Mouse (Mus musculus) MEL (cell line): ENCODE measurements around the gene Shroom1. TPM values are rescaled to one million over a fixed set of nuclear protein-coding genes. Genes with fewer than 3 reads are reported as not detected.

ENCODE experiments used
- DNase-seq: peaks from one replicate; pipeline ENCODE4 v3.0.0; 2011; ENCODE audit warnings: low read depth, low spot score
- H3K27ac ChIP-seq: 2 replicates; pipeline ENCODE4 v1.5.1; 2012; ENCODE audit warnings: low read depth, mild to moderate bottlenecking, control low read depth, low read length, moderate library complexity; ENCODE audit not compliant: control insufficient read depth
- H3K27me3 ChIP-seq, 2 experiments: fragments of 150-350 bp in 1 of 2; sonication (generic) in 1 of 2; 2 replicates each; pipeline ENCODE4 v1.6.1; 2012; ENCODE audit warnings: low read length in 2 of 2, mild to moderate bottlenecking in 2 of 2, improper control_type of control experiment in 1 of 2, moderate library complexity in 1 of 2; ENCODE audit not compliant: insufficient read depth in 2 of 2, control insufficient read depth in 1 of 2
- H3K36me3 ChIP-seq, 2 experiments: 2 replicates each; pipeline ENCODE4 v1.6.1; 2012 to 2014; ENCODE audit warnings: low read length in 2 of 2, improper control_type of control experiment in 1 of 2, inconsistent platforms in 1 of 2, mild to moderate bottlenecking in 1 of 2; ENCODE audit not compliant: insufficient read depth in 2 of 2, control insufficient read depth in 1 of 2
- H3K4me1 ChIP-seq, 2 experiments: fragments of 150-350 bp in 1 of 2; sonication (generic) in 1 of 2; 2 replicates each; pipeline ENCODE4 v1.6.1; 2012; ENCODE audit warnings: low read length in 2 of 2, improper control_type of control experiment in 1 of 2, mild to moderate bottlenecking in 1 of 2; ENCODE audit not compliant: insufficient read depth in 2 of 2, control insufficient read depth in 1 of 2
- H3K4me3 ChIP-seq, 2 experiments: fragments of 150-350 bp in 1 of 2; sonication (generic) in 1 of 2; 2 replicates each; pipeline ENCODE4 v1.5.1; 2012; ENCODE audit warnings: low read depth in 2 of 2, low read length in 2 of 2, mild to moderate bottlenecking in 2 of 2, moderate library complexity in 2 of 2, control low read depth in 1 of 2, improper control_type of control experiment in 1 of 2; ENCODE audit not compliant: control insufficient read depth in 1 of 2, insufficient read depth in 1 of 2
- H3K79me2 ChIP-seq: 2 replicates; pipeline ENCODE4 v1.6.1; 2012; ENCODE audit warnings: mild to moderate bottlenecking, low read length, moderate library complexity; ENCODE audit not compliant: control insufficient read depth, poor library complexity, insufficient read depth
- H3K9ac ChIP-seq: 2 replicates; pipeline ENCODE4 v1.6.1; 2012; ENCODE audit warnings: low read depth, mild to moderate bottlenecking, control low read depth, low read length, moderate library complexity; ENCODE audit not compliant: control insufficient read depth, poor library complexity, severe bottlenecking
- H3K9me3 ChIP-seq: fragments of 150-350 bp; sonication (generic); replicated peaks from 2 replicates; pipeline ENCODE4 v1.6.1; 2012; ENCODE audit warnings: mild to moderate bottlenecking, low read length, improper control_type of control experiment, moderate library complexity; ENCODE audit not compliant: insufficient read depth
- CHD1 ChIP-seq: IDR thresholded peaks from 2 replicates; pipeline ENCODE4 v1.6.1; 2012; ENCODE audit warnings: low read depth, mild to moderate bottlenecking, inconsistent platforms, low read length, improper control_type of control experiment
- ETS1 ChIP-seq: IDR thresholded peaks from 2 replicates; pipeline ENCODE4 v1.6.1; 2012; ENCODE audit warnings: low read depth, mild to moderate bottlenecking, inconsistent platforms, low read length, improper control_type of control experiment, moderate library complexity
- HCFC1 ChIP-seq: IDR thresholded peaks from 2 replicates; pipeline ENCODE4 v1.6.1; 2012; ENCODE audit warnings: low read depth, mild to moderate bottlenecking, inconsistent platforms, low read length, improper control_type of control experiment, moderate library complexity
- MAX ChIP-seq: IDR thresholded peaks from 2 replicates; pipeline ENCODE4 v1.6.1; 2011; ENCODE audit warnings: low read length, improper control_type of control experiment
- MEF2A ChIP-seq: IDR thresholded peaks from 2 replicates; pipeline ENCODE4 v1.6.1; 2014; ENCODE audit warnings: low read depth, mild to moderate bottlenecking, inconsistent platforms, low read length, improper control_type of control experiment; ENCODE audit not compliant: poor library complexity, insufficient replicate concordance, severe bottlenecking; ENCODE audit errors: extremely low read depth
- NRF1 ChIP-seq: IDR thresholded peaks from 2 replicates; pipeline ENCODE4 v1.6.1; 2014; ENCODE audit warnings: low read depth, mild to moderate bottlenecking, inconsistent platforms, low read length, improper control_type of control experiment, moderate library complexity; ENCODE audit not compliant: poor library complexity, insufficient read depth, severe bottlenecking
- POLR2A ChIP-seq, 2 experiments: IDR thresholded peaks; 2 replicates each; pipeline ENCODE4 v1.6.1; 2011 to 2012; ENCODE audit warnings: low read length in 2 of 2, mild to moderate bottlenecking in 2 of 2, control low read depth in 1 of 2, improper control_type of control experiment in 1 of 2, low read depth in 1 of 2, moderate library complexity in 1 of 2; ENCODE audit not compliant: control insufficient read depth in 1 of 2, insufficient read depth in 1 of 2, poor library complexity in 1 of 2
- POLR2AphosphoS5 ChIP-seq: IDR thresholded peaks from 2 replicates; pipeline ENCODE4 v1.6.1; 2012; ENCODE audit warnings: low read depth, borderline replicate concordance, mild to moderate bottlenecking, inconsistent platforms, low read length, moderate library complexity, mixed read lengths
- RAD21 ChIP-seq: IDR thresholded peaks from 2 replicates; pipeline ENCODE4 v1.6.1; 2011; ENCODE audit warnings: mild to moderate bottlenecking, low read depth, low read length, improper control_type of control experiment
- TCF12 ChIP-seq: IDR thresholded peaks from 2 replicates; pipeline ENCODE4 v1.6.1; 2014; ENCODE audit warnings: low read depth, mild to moderate bottlenecking, inconsistent platforms, low read length, improper control_type of control experiment, moderate library complexity
- polyA plus RNA-seq, 2 experiments: library from polyadenylated mRNA; stranded (reverse) in 1 of 2; unstranded in 1 of 2; fragments of >175 nt in 1 of 2; fragments of >200 nt in 1 of 2; gene quantifications; 2 replicates each; pipeline versions ENCODE4 v1.2.1 to v1.2.4; 2012; ENCODE audit warnings: low replicate concordance in 2 of 2, low read depth in 1 of 2; ENCODE audit not compliant: insufficient read length in 2 of 2, insufficient read depth in 1 of 2, missing spikeins in 1 of 2
- total RNA-seq: library from RNA; depleted of rRNA; stranded (reverse); fragments of 300-350 nt; gene quantifications from 2 replicates; pipeline ENCODE4 v1.2.3, GENCODE M21; 2012

Shroom1 gene
- total and polyA plus RNA-seq, 3 experiments, result 0.19 TPM; not detected in 2

GRCm38 (mm10) chr11:53504376-53504775 is 47.4 kb downstream of the Shroom1 start:
- no peak for DNase-seq
- TF ChIP-seq MAX, result no peak
- no peak for TF ChIP-seq HCFC1
- no peak for TF ChIP-seq MEF2A
- Histone ChIP-seq H3K79me2 (no peaks in the 10 kb centered on the region), H3K9ac (no peak overlapping the region), H3K4me1 (peaks cover 6 to 10% of the 10 kb centered on the region in 2 experiments; a peak in 3 of 4 replicates), H3K36me3 (peaks cover 0 to 10% of the 10 kb centered on the region in 2 experiments; a peak in 2 of 4 replicates), H3K27me3 (no peaks in the 10 kb centered on the region), H3K27ac (no peak overlapping the region), H3K9me3 (no peaks in the 10 kb centered on the region), H3K4me3 (no peak overlapping the region)

GRCm38 (mm10) chr11:53505026-53505663 is 48.1 kb downstream of the Shroom1 start:
- no peaks in the 10 kb centered on the region for H3K27me3 ChIP-seq

GRCm38 (mm10) chr11:53507098-53507805 is 50.2 kb downstream of the Shroom1 start:
- no peak overlapping the region for H3K4me3 ChIP-seq
- no peak overlapping the region for H3K27ac ChIP-seq
- H3K4me1 ChIP-seq, result peaks cover under 1 to 7% of the 10 kb centered on the region in 2 experiments; a peak in 2 of 4 replicates
- TF ChIP-seq TCF12 (no peak), CHD1 (no peak), POLR2AphosphoS5 (no peak), RAD21 (no peak), ETS1 (no peak), NRF1 (no peak)
- H3K36me3 ChIP-seq, result peaks cover 0 to 5% of the 10 kb centered on the region in 2 experiments; a peak in 2 of 4 replicates
- no peak overlapping the region for H3K9ac ChIP-seq
- no peaks in the 10 kb centered on the region for H3K9me3 ChIP-seq
- 0 out of 4 replicates have a peak, but pooled peaks cover 0 to 2% of the 10 kb centered on the region in 2 experiments for H3K27me3 ChIP-seq
- H3K79me2 ChIP-seq, result no peaks in the 10 kb centered on the region
- DNase-seq, result no peak

More at GRCm38 (mm10) chr11:53505026-53505663, 48.1 kb downstream of the Shroom1 start:
- no peak for TF ChIP-seq TCF12
- TF ChIP-seq POLR2A (IDR thresholded peaks at IDR 0.05; ENCODE audit: control insufficient read depth in 1 of 2, insufficient read depth in 1 of 2, low read depth in 1 of 2, low read length in 2 of 2, poor library complexity in 1 of 2), result no peak
- peaks cover 0 to 10% of the 10 kb centered on the region in 2 experiments; a peak in 2 of 4 replicates for H3K36me3 ChIP-seq
- no peak overlapping the region for H3K27ac ChIP-seq
- H3K79me2 ChIP-seq, result no peaks in the 10 kb centered on the region
- peaks cover 6 to 10% of the 10 kb centered on the region in 2 experiments; a peak in 3 of 4 replicates for H3K4me1 ChIP-seq
- H3K4me3 ChIP-seq, result no peak overlapping the region
- no peaks in the 10 kb centered on the region for H3K9me3 ChIP-seq
- DNase-seq, result no peak
- H3K9ac ChIP-seq, result no peak overlapping the region
